Mouse (Mus musculus) frontal cortex, postnatal 36 days (tissue): ENCODE results near the gene Impad1.

Experiments
- DNase-seq, 2 experiments: peaks; one replicate each; pipeline ENCODE4 v3.0.0; 2022; ENCODE audit warnings: low spot score in 2 of 2

Impad1 gene

DNA sequence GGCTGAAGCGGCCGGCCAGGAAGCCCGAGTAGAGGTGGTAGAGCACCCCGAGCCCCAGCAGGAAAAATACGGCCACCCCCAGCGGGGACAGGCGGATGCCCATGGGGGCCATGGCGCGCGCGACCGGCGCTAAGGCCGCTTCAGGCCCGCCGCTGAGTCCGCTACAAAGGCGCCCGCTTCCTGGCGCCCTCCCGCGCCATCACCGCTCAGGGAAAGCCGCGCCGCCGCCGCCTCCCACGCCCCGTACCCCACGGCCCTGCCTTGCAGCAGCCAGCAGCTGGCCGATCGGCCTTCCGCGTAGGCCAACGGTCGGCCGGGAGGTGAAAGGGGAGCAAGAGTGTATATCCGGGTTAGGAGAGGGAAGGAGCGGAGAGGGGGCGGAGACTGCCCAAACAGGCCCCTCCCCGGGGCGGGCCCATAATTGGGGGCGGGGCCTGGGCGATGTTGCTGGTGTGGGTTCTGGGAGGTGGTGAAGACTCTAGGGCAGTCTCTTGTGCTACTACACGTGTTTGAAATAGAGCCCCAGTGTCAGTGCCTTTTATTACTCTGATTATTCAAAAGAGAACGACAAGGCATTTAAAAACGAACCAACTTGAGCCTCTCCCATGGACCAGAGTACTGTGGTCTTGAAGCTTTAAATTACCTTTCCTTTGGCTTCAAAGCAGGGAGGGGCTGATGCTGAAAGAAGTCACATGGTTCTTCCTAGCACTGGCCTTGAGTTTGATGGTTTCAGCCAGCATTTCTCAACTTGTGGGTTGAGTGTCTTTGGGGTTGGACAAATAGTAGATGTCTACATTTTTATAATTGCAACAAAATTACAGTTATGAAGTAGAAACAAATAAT, at the start of gene Impad1:
Gene Impad1, minus strand, starts transcription at position 364 of the 843 bp plus-strand sequence.
- DNase-seq = peak; percentile 85 to 88

DNA sequence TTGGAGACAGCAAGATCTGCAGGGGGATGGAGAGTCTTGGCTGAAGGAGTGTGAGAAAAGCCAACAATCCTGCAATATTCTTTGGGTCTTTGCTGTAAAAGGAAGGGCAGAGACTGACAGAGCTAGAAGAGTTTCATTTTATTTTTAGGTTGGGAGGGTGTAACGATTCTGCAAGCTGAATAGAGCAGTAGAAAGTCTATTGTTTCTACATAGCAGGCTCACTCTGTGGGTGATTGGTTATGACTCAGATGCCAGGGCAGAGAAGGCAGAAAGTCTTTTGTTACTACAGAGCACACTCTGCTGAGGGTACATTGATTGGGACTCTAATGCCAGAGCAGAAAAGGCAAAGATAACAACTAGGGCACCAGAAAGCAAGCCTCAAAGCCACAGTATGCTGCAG, 47.0 kb upstream of the Impad1 start:
- DNase-seq = peak in 1 of 2 experiments; percentile 7

DNA sequence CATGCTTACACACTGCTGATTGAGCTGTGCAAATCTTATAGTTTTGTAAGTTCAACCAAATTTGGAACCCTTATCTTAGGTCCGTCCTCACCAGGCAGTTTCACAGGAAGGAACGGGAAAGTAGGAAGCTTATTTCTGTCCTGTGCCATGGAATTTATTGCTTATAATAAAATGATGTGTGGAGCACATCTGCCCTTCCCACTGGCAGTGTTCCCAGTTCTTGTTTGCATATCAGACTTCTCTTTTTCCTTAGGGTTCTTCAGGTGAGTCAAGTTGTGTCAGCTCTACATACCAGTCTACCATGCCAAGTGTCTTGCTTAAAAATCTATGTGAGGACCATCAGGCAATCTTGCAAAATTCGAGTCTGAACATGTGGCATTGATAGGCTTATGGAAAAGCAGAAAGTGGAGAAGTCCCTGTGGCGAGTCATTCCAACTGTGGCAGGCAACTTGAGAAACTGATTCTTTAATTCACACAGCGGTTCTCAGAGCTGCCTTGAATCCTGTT, 40.7 kb upstream of the Impad1 start:
- DNase-seq = no peak

DNA sequence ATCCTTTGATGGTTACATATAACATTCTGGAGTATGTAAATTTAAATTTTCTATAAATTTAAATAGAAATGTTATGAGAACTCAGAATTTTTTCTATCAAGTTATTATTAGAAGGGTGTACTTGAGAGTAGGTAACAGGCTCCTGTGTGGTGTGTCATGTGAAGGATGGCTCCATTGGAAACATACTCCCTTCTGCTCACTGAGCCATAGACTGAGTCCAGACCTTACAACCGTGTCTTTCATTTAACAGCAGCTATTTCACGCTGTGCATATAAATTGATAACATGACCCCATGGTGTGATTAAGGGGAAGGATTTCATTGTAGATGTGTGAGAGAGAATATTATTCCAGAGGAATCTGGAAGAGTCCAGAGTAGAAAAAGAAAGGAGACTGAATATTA, 35.0 kb upstream of the Impad1 start:
- no peak for DNase-seq

DNA sequence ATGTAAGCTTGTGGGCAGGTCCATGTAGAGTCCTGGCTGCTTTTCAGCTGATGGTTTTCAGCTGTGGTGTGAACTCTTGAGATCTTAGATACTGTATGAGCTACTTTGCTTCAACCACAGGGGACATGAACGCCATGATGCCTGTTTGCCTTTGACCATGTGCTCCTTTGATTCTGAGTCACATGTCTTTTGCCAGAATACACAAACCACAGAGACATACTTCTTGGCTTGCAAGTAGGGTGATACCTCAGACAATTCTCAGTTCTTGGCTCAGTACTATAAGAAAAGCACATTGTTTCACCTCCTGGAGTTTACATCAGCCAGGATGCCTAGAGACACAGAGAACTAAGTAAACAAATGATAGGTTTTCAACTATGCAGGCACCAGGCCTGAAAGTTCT, 29.0 kb upstream of the Impad1 start:
- DNase-seq = no peak

DNA sequence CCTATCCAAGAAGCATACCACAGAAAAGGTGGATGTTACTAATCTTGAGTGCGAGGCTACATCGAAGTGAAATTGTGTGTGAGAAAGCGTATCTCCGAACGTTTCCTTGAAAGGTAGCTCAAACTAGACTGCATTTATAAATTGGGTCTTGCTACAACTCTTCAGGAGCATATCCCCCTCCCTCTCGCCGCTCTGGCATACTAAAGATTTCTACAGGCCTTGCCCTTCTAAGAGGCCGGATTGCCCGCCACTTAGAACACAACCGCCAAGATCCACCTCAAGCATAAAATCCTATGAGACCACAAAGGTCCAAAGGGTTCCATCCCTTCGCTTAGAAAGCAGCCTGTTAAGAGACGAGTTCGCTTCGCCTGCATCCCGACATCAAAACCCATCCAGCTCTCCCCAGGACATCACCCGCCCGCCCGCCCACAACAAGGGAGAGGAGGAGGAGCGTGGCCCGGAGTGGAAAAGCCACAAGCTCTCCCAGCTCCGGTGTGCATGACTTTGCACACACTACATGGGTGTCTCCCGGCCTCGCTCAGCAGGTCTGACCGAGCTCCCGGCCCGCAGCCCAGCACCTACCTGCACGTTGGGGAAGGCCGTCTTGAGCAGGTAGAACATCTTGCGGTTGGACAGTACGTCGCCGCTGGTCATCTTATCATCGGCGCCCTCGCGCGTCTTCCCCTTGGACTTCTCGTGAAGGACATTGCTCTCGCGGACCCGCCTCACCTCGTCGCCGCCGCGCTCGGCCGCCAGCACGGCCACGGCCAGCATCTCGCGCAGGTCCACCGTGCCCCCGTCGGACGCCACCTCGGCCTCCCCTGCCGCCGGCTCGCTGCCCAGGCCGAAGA, 789 bp downstream of the Impad1 start:
- DNase-seq = peak; percentile 47 to 48

DNA sequence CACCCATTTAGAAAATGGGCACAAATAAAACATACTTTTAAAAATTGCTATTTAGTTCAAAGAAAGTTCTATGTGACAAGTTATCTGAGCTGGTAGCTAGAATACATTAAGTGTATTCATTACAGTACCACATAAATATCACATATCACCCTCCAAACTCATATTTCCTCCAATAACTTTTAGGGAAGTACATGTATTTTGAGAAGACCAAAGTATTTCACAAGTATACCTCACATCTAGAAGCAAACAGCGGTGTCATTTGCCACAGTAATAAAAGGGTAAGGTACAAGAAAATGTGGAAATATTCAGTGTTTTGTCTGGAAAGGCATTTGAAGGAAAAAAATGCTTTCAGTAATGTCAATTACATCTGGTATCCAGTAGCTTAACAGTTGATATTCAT, 2.0 kb downstream of the Impad1 start:
- no peak for DNase-seq

DNA sequence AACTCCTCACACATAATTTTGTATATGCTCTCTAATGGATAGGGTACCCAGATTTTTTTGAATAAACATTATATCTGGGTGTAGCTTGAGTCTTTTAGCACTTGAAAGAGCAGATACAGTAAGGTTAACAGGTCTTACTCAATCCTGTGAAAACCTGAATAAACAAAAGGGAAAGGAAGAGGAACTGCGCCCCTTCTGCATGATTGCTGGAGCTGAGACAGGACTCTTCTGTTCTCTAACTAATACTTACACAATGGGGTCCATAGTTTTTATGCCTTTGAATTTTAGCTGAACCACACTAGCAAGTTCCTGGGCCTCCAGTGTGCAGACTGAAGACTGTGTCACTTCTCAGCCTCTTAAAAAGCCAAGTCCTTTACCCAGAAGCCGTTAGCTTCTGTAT, 8.0 kb downstream of the Impad1 start:
- DNase-seq = no peak

DNA sequence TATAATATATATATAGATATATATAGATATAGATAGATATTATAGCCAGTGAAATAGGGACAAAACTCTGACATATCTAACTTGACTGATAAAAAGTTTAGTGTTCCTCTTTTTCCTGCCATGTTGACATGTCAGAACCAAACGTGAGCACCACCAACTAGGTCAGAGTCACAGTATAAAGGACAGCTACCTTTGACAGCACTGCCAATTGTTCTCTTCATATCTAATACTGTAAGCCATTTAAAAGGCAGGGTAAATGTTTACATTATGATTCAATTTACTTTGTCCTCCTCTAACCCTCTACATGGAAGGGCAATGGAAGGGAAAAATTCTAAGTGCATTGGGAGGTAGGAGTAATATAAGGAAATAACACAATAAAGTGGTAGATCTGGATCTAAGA, 8.8 kb downstream of the Impad1 start:
- no peak for DNase-seq

DNA sequence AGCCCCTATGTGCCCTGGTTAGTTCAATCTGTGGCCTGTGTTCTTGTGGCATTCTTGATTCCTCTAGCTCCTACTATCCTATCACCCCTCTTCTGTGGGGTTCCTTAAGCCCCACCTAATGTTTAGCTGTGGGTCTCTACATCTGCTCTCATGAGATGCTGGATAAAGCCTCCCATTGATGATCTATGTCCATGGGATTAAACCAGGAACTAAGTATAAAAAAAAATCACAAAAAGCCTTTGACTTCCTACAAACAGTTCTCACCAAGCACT, 9.5 kb downstream of the Impad1 start:
- DNase-seq = no peak

DNA sequence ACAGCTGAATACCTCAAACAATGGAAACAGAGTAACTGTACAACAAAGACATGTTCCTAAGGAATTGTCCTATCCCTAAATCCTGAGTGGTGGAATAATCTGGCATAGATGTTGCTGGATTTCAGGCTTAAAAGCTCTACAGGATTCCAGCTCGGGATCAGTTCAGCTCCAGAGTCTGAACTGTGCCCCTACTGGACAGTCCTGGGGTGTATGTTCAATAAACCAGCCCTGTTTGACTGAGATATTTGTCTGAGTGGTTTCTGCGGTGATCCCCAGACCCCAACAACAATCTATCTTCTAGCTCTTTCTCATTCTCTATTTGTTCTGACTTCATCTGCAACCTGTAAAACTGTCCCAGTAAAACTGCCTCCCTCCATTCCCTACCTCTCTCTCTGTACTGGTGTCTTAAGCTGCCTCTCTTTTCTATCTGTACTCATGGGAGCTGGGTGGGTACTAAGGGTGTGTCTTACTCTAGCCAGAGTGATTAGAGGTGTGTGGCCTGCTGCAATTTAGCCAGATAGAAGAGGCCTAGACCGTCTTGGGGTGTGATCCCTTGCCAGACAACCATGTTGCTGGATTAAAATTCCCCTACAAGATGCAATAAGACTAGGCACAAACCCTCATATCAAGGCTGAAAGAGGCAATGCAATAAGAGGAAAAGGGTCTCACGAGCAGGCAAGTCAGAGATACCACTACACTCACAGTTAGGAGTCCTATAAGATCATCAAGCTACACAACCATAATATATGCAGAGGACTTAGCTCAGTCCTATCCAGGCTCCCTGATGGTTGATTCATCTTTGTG, 10.1 kb downstream of the Impad1 start:
- no peak for DNase-seq

DNA sequence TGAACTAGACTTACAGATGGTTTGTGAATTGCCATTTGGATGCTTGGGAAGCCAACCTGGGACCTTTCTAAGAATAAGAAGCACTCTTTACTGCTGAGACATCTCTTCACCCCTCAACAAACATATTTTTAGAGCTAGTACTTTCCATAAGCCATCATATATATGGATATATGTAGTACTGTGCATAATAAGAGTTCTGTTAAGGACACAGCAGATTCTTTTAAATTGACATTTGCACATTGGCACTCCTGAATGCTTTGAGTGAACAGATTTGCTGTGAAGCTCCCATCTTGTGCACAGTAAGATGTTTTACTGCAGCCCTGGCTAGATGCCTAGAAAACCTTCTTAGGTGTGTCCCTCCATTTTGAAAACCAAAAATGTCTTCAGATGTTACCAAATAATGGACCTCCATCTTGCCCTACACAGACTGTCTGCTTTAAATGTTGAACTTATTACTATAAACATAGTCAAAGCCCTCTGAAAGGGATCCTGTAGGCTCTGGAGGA, 13.8 kb downstream of the Impad1 start:
- peak in 1 of 2 experiments; percentile 36 for DNase-seq

DNA sequence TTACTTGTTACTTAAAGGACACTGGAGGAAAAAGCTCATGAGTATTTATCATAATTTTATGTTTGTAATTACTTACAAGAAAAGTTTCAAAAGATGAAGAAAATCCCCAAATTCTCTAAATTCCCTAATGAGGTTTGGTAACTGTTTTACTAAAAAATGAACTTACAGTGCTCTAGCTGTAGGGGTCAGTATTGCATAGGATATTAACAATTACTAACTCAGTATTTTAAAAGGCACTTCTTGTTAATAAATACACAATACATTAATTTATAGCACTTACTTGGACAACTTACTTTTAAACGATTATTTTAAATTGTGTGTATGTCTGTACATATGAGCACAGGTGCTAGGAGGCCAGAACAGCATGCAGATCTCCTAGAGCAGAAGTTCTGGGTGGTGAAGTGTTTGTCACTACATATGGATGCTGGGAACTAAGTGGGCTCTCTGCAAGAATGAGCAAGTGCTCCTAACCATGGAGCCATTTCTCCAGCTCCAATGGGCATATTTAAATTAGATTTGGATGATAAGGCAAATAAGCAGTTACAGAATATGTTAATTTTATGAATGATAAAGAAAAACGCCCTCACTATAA, 21.5 kb downstream of the Impad1 start:
- no peak for DNase-seq

DNA sequence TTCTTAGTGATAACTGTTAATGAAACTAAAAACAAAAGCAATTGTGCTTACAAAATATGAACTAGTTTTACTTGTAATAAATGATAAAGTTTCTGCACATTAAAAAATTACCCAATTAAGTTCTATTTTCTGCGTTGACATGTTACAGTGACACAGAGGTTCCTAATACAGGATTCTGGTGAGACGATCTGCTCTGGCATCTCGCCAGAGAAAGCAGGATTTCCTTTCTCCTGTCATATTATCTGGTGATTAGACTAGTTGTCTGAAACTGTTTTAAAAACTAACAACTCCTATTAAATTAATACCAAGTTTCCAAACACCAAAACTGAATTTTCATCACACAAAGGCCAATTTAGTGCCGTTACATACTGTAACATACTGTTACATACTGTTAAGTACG, 27.3 kb downstream of the Impad1 start:
- no peak for DNase-seq

DNA sequence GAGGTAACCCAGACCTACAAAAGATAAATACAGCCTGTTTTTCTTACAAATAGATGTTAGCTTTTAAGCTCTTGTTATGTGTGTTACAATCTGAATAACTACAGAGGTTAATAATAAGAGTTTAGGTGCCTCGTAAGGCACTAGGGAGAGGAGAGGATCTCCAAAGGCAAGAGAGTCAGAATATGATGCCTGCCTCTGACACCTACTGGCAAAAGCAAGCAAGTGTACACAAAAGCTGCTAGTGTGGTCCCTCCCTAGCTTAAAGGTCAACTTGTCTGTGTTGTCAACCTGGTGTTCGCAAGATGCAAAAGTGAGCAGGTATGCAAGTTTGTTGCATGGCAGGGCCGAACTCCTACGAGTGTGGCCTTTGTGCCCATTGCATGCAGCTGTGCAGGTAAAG, 34.8 kb downstream of the Impad1 start:
- DNase-seq = no peak

DNA sequence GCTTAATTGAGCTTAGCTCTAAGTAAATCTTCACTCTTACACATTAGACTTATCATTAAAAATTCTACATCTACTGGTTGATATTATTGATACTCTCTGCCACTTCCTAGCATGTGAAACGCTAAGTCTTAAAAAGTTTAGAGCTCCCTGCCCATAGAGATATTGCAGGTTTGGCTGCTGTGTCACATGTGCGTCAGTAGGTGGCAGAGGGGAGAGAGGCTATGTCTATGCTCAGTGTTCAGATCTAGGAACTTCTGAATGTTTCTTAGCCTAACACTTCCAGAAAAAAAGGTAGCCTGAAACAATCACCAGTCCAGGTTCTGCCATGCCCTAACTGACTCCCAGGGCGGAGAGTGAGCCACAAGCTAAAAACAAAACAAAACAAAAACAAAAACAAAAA, 63.7 kb downstream of the Impad1 start:
- DNase-seq = no peak

DNA sequence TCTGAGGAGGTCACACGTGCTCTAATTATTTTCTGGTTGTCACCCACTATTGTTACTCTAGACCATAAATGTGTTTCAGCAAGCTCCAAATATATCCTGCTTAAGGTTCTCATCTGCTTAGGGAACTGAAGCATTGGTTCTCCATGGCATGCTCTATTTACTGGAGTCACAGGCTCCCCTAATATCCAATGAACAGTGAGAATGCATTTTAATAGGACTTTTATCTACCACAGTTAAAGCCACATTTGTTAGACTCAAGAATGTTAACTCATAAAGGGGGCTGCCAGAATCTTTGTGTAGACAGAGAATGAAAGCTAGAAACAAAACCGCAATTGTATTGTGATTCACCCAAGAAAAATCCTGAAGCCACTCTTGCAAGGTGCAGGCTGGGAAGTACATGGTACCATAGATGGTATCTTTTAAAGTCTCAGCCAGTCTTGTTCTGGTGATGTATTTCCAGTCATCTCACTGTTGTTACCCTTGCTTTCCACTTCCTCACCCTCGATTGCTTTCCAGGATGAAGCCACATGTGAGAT, 66.8 kb downstream of the Impad1 start:
- no peak for DNase-seq

DNA sequence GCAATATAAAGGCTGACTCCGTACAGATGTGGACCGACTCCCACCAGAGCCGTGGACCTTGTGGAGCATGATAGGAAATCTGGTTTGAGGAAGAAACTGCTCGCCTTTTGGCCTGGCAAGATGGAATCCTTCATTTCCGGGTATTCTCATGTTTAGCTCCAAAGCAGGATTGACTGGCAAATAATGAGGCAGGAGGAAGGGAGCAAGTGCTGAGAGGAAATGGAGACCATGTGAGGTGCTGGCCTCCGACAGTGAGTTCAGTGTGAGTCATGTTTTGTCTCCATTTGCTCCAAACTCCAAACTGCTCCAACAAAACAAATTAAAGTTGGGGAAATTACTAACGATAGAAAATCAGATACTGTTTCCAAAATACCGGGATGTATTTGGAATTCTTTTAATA, 69.3 kb downstream of the Impad1 start:
- DNase-seq = no peak

DNA sequence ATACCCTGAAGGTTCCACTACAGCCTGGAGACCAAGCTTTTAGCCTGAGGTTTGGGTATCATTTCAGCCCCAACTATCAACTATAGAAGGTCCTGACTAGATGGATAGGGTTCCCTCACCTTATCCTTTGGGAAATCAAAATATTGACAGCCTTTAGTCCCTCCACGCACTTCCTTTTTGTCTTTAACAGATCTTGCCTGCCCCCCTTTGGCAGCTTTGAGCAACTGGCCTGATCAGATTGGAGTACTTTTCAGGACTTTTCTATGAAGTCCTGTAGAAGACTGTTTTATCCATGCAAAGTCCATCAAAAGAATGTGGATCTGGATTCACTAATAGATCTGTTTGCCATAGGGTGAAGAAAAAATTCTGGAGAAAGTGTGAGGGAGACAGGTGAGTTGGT, 71.1 kb downstream of the Impad1 start:
- no peak for DNase-seq

DNA sequence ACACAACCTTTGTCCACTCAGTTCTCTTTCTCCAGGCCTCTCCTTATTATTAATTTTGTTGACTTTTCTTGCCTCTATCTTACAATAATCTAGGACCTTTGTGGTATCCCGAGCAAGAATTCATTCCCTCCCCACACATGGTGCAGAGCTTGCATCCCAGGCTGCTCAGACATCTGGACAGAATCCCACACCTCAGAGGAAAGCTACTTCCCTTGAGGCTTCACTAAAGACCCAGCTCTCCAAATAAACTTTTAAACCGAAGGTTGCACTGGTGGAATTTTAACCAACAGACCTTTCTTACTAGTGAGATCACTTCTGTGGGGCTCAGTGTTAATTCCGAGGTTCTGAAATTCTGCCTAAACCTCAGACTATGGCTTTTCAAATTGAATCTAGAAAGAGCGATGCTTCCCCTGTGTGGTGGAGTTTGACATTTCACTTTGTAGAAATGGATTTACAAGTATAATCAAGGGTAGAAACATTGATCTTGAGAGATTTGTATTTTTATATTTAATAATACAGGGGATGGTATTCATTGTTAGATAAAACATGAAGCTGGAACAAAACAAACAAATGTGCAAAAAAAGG, 75.3 kb downstream of the Impad1 start:
- peak; percentile 26 to 68 for DNase-seq
